Mouse (Mus musculus) lung, embryonic 14.5 days (tissue): Measurements from ENCODE around the gene Icam5. TPM values are rescaled to one million over a fixed set of nuclear protein-coding genes. Genes with fewer than 3 reads are reported as not detected.

ENCODE experiments used
- ATAC-seq: fragments of 200-750 bp; cut with Nextera tagmentation; 2 replicates; pipeline ENCODE4 v1.8.0; 2017; ENCODE audit warnings: mild to moderate bottlenecking, moderate TSS enrichment, moderate library complexity; ENCODE audit not compliant: insufficient read depth
- DNase-seq: peaks from one replicate; pipeline ENCODE4 v3.0.0-alpha.2; 2015
- H3K27ac ChIP-seq: fragments of 300-500 bp; sonication (generic); 2 replicates; pipeline ENCODE4 v1.5.1; 2014; ENCODE audit warnings: low read depth, mild to moderate bottlenecking, moderate library complexity
- H3K27me3 ChIP-seq: fragments of 300-500 bp; sonication (generic); 2 replicates; pipeline ENCODE4 v1.6.1; 2014; ENCODE audit warnings: low read length, control low read depth; ENCODE audit not compliant: insufficient read depth
- H3K36me3 ChIP-seq: fragments of 300-500 bp; sonication (generic); 2 replicates; pipeline ENCODE4 v1.6.1; 2014; ENCODE audit warnings: control low read depth; ENCODE audit not compliant: insufficient read depth
- H3K4me1 ChIP-seq: fragments of 300-500 bp; sonication (generic); 2 replicates; pipeline ENCODE4 v1.6.1; 2014; ENCODE audit warnings: antibody characterized with exemption, control low read depth; ENCODE audit not compliant: insufficient read depth
- H3K4me2 ChIP-seq: fragments of 300-500 bp; sonication (generic); 2 replicates; pipeline ENCODE4 v1.6.1; 2014; ENCODE audit warnings: mild to moderate bottlenecking
- H3K4me3 ChIP-seq: fragments of 300-500 bp; sonication (generic); 2 replicates; pipeline ENCODE4 v1.5.1; 2014; ENCODE audit warnings: low read depth, low read length
- H3K9ac ChIP-seq: fragments of 300-500 bp; sonication (generic); 2 replicates; pipeline ENCODE4 v1.6.1; 2014
- H3K9me3 ChIP-seq: fragments of 300-500 bp; sonication (generic); 2 replicates; pipeline ENCODE4 v1.6.1; 2016; ENCODE audit warnings: low read depth, low read length, control low read depth
- CTCF ChIP-seq: IDR thresholded peaks from 2 replicates; pipeline ENCODE4 v1.5.1; 2016; ENCODE audit warnings: antibody characterized with exemption, low read depth
- WGBS: fragments of 180-500 bp; shearing (Covaris S2); extraction: QIAGEN DNeasy Blood & Tissue Kit; methylation state at CpG from one replicate; pipeline ENCODE4 v1.1.7; 2014; 5-methylcytosine and 5-hydroxymethylcytosine counted together
- polyA plus RNA-seq: library from polyadenylated mRNA; unstranded; fragments of >200 nt; fragmentation: Nextera tagmentation; extraction: Ambion mirVana; gene quantifications from 2 replicates; pipeline ENCODE4 v1.2.1, GENCODE M21; 2014

Gene Icam5
- polyA plus RNA-seq, 1 experiment from 2014 or later, result 0.09 TPM

DNA sequence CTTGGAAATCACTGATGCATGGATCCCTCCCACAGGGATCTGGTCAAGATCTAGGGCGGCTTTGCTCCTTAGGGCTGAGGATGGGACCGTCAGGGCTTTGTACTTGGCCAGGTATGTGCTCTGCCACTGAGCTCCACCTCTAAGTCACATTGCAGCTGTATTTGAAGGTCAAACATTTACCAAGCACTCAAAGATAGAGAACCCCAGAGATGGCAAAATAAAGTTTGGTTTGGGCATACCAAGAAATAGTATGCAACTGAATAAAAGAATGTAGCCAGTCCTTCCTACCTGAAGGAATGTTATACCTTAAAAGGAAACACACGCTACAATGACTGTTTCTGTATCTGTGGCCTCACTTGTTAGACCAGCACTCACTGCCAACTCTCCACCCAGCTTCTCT, 10.5 kb upstream of the Icam5 start:
- TF ChIP-seq CTCF, result no peak
- H3K9me3 ChIP-seq, result no peaks in the 10 kb centered on the region
- no peak for ATAC-seq
- H3K4me2 ChIP-seq, result no peak overlapping the region
- DNase-seq, result no peak
- no peak overlapping the region for H3K9ac ChIP-seq
- WGBS, result 49% methylated on average over 3 of the region's 3 CpGs
- 0 out of 2 replicates have a peak, but pooled peaks cover 3% of the 10 kb centered on the region for H3K4me1 ChIP-seq
- H3K27me3 ChIP-seq, result peaks cover 19% of the 10 kb centered on the region
- no peak overlapping the region for H3K4me3 ChIP-seq
- 0 out of 2 replicates have a peak, but pooled peaks cover 4% of the 10 kb centered on the region for H3K36me3 ChIP-seq
- no peak overlapping the region for H3K27ac ChIP-seq

DNA sequence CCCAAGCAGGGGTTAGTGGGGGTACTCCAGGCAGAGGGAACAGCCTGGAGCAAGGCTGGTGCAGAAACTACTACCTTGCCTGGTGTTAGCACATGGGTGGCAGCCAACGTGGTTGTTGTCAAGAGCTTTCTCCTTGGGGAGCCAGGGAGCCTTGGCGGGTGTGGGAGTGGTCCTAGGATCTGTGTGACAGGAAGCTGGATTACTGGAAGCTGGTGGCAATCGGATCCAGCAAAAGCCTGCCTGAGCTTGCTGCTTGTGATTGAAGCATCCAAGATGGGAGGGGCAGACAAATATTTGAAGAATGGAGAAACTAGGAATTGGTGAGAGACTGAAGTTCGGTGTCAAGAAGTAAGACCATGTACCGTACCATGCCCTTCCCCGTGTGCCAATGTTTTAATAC, 9.6 kb upstream of the Icam5 start:
- ATAC-seq (peak; percentile 16; the same call in 1 of the 2 replicates), DNase-seq (no peak)
- WGBS, result 42% methylated on average over 6 of the region's 6 CpGs
- Histone ChIP-seq H3K4me1 (0 out of 2 replicates have a peak, but pooled peaks cover 4% of the 10 kb centered on the region), H3K27me3 (peaks cover 10% of the 10 kb centered on the region), H3K9ac (no peak overlapping the region), H3K36me3 (peaks cover 4% of the 10 kb centered on the region; the same call in 1 of the 2 replicates), H3K4me3 (no peak overlapping the region), H3K27ac (peak overlapping the region; percentile 47; the same call in 1 of the 2 replicates), H3K9me3 (no peaks in the 10 kb centered on the region), H3K4me2 (no peak overlapping the region)
- no peak for TF ChIP-seq CTCF

DNA sequence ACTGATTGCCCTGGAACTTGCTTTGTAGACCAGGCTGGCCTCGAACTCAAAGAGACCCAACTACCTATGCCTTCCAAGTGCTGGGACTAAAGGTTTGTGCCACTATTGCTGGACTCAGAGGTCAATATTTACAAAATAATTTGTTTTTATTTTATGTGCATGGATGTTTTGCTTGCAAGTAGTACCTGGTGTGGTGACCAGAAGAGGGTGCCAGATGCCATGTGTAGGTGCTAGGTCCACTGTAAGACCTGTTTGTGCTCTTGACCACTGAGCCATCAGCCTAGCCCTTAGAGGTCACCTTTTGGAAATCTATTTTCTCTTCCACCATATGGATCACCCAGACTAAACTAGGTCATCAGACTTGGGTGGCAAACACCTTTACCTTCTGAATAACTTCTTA, 9.1 kb upstream of the Icam5 start:
- Histone ChIP-seq H3K27me3 (peaks cover 6% of the 10 kb centered on the region; the same call in 1 of the 2 replicates), H3K9ac (no peak overlapping the region), H3K4me1 (0 out of 2 replicates have a peak, but pooled peaks cover 3% of the 10 kb centered on the region), H3K4me2 (no peak overlapping the region), H3K4me3 (no peak overlapping the region), H3K36me3 (peaks cover 7% of the 10 kb centered on the region; the same call in 1 of the 2 replicates), H3K27ac (no peak overlapping the region), H3K9me3 (no peaks in the 10 kb centered on the region)
- ATAC-seq, result no peak
- WGBS, result 58% methylated on average over 1 of the region's 1 CpGs
- TF ChIP-seq CTCF, result no peak; the same call in 1 of the 2 replicates
- DNase-seq, result no peak

DNA sequence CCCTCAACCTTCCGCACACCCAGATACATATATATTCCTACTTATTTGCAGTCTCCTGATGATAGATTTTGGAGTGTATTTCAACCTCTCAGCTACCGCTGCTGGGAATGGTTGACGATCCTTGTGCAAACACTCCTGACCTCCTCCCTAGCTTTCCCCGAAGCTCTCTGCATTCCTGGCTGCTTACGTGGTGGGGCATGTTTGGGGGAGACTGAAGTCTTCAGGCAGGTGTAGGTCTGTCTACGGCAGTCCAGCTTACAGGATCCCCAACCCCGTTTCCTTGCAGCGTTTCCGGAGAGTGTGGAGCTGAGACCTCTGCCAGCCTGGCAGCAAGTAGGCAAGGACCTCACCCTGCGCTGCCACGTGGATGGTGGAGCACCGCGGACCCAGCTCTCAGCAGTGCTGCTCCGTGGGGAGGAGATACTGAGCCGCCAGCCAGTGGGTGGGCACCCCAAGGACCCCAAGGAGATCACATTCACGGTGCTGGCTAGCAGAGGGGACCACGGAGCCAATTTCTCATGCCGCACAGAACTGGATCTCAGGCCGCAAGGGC, 6.5 kb upstream of the Icam5 start:
- H3K9ac ChIP-seq, result peak overlapping the region; percentile 32
- peak overlapping the region; percentile 31 for H3K4me3 ChIP-seq
- 44% methylated on average over 19 of the region's 19 CpGs for WGBS
- peaks cover 13% of the 10 kb centered on the region; the same call in 1 of the 2 replicates for H3K4me1 ChIP-seq
- H3K27me3 ChIP-seq, result peaks cover 10% of the 10 kb centered on the region; the same call in 1 of the 2 replicates
- ATAC-seq (peak; percentile 52), DNase-seq (peak; percentile 68)
- H3K9me3 ChIP-seq, result no peaks in the 10 kb centered on the region
- peaks cover 11% of the 10 kb centered on the region; the same call in 1 of the 2 replicates for H3K36me3 ChIP-seq
- peak overlapping the region; percentile 59 for H3K4me2 ChIP-seq
- peak overlapping the region; percentile 96 for H3K27ac ChIP-seq
- TF ChIP-seq CTCF, result no peak

- peaks cover 9% of the 10 kb centered on the region; the same call in 1 of the 2 replicates for H3K36me3 ChIP-seq
- H3K27me3 ChIP-seq, result peaks cover 13% of the 10 kb centered on the region
- H3K4me2 ChIP-seq, result peak overlapping the region; percentile 59
Measured at GRCm38 (mm10) chr9:21026849-21027248, 5.0 kb upstream of the Icam5 start.

DNA sequence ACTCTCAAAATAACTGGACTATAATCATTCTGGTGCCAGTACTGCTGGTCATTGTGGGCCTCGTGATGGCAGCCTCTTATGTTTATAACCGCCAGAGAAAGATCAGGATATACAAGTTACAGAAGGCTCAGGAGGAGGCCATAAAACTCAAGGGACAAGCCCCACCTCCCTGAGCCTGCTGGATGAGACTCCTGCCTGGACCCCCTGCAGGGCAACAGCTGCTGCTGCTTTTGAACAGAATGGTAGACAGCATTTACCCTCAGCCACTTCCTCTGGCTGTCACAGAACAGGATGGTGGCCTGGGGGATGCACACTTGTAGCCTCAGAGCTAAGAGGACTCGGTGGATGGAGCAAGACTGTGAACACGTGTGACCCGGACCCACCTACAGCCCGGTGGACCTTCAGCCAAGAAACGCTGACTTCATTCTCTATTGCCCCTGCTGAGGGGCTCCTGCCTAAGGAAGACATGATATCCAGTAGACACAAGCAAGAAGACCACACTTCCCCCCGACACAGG, 4.0 kb upstream of the Icam5 start:
- H3K9ac ChIP-seq, result no peak overlapping the region
- no peaks in the 10 kb centered on the region for H3K9me3 ChIP-seq
- no peak overlapping the region for H3K4me3 ChIP-seq
- 61% methylated on average over 8 of the region's 8 CpGs for WGBS
- peaks cover 23% of the 10 kb centered on the region for H3K27me3 ChIP-seq
- no peak for DNase-seq
- no peak for TF ChIP-seq CTCF
- H3K4me2 ChIP-seq, result no peak overlapping the region
- peaks cover 26% of the 10 kb centered on the region; the same call in 1 of the 2 replicates for H3K4me1 ChIP-seq
- peaks cover 9% of the 10 kb centered on the region; the same call in 1 of the 2 replicates for H3K36me3 ChIP-seq
- H3K27ac ChIP-seq, result no peak overlapping the region
- no peak for ATAC-seq

More at GRCm38 (mm10) chr9:21026849-21027248, 5.0 kb upstream of the Icam5 start:
- Histone ChIP-seq H3K4me1 (peaks cover 21% of the 10 kb centered on the region; the same call in 1 of the 2 replicates), H3K27ac (no peak overlapping the region), H3K9ac (peak overlapping the region; percentile 32; the same call in 1 of the 2 replicates), H3K4me3 (peak overlapping the region; percentile 31), H3K9me3 (no peaks in the 10 kb centered on the region)
- ATAC-seq, result no peak
- DNase-seq, result no peak
- 55% methylated on average over 12 of the region's 12 CpGs for WGBS
- TF ChIP-seq CTCF, result no peak

DNA sequence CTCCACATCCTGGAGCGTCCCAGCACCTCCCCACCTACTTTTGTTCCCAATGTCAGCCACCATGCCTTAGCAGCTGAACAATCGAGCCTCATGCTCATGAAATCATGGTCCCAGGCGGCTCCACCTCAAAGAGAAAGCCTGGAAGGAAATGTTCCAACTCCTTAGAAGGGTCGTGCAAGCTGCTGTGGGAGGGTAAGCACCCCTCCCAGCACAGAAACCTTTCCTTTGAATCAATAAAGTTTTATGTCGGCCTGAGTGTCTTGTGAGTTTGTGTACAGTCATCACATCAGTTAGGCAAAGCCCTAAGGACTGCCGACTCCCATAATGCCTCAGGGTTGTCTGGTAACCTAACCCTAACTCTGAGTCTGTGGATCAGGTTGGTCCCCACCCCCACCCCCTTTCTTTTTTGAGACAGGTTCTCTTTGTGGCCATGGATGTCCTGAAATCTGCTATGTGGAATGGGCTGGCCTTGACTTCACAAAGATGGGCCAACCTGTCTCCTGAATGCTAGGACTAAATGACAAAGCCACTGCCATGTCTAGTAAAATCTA, 3.2 kb upstream of the Icam5 start:
- no peak for DNase-seq
- 65% methylated on average over 6 of the region's 6 CpGs for WGBS
- H3K4me3 ChIP-seq, result no peak overlapping the region
- peaks cover 26% of the 10 kb centered on the region; the same call in 1 of the 2 replicates for H3K4me1 ChIP-seq
- H3K9me3 ChIP-seq, result no peaks in the 10 kb centered on the region
- TF ChIP-seq CTCF, result no peak
- H3K27me3 ChIP-seq, result peaks cover 31% of the 10 kb centered on the region
- no peak for ATAC-seq
- H3K4me2 ChIP-seq, result peak overlapping the region; percentile 95
- no peak overlapping the region; the same call in 1 of the 2 replicates for H3K9ac ChIP-seq
- H3K36me3 ChIP-seq, result peaks cover 9% of the 10 kb centered on the region; the same call in 1 of the 2 replicates
- peak overlapping the region; percentile 58; the same call in 1 of the 2 replicates for H3K27ac ChIP-seq
